Mouse (Mus musculus) spleen, adult 2 months (tissue): ENCODE data around the gene Tnfrsf23. TPM values are rescaled to one million over a fixed set of nuclear protein-coding genes. Genes with fewer than 3 reads are reported as not detected.

Source experiments
- DNase-seq, 2 experiments: peaks; one replicate each; pipeline versions ENCODE4 v3.0.0 to v3.0.0-alpha.2; 2012 to 2021; ENCODE audit warnings: low spot score in 2 of 2, low read depth in 1 of 2
- H3K27ac ChIP-seq: fragments of 200-500 bp; 2 replicates; pipeline ENCODE4 v1.5.1; 2012; ENCODE audit warnings: low read length, inconsistent platforms; ENCODE audit not compliant: insufficient read depth
- H3K27me3 ChIP-seq: fragments of 200-500 bp; 2 replicates; pipeline ENCODE4 v1.6.1; 2012; ENCODE audit warnings: mild to moderate bottlenecking, moderate library complexity, low read length, inconsistent platforms; ENCODE audit not compliant: control insufficient read depth, insufficient read depth
- H3K36me3 ChIP-seq: fragments of 200-500 bp; 2 replicates; pipeline ENCODE4 v1.6.1; 2012; ENCODE audit warnings: mild to moderate bottlenecking, low read length, inconsistent platforms; ENCODE audit not compliant: control insufficient read depth, insufficient read depth
- H3K4me1 ChIP-seq: fragments of 200-500 bp; 2 replicates; pipeline ENCODE4 v1.6.1; 2011; ENCODE audit warnings: inconsistent platforms; ENCODE audit not compliant: control insufficient read depth, insufficient read depth, insufficient read length
- H3K4me3 ChIP-seq: fragments of 200-500 bp; 2 replicates; pipeline ENCODE4 v1.5.1; 2011; ENCODE audit warnings: mild to moderate bottlenecking, inconsistent platforms; ENCODE audit not compliant: insufficient read depth, insufficient read length; ENCODE audit errors: extremely low read depth
- CTCF ChIP-seq: fragments of 200-500 bp; IDR thresholded peaks from 2 replicates; pipeline ENCODE4 v1.5.1; 2011; ENCODE audit warnings: mild to moderate bottlenecking, inconsistent platforms; ENCODE audit not compliant: insufficient read depth, insufficient read length, insufficient replicate concordance; ENCODE audit errors: extremely low read depth
- POLR2A ChIP-seq: fragments of 200-500 bp; IDR thresholded peaks from 2 replicates; pipeline ENCODE4 v1.6.1; 2011; ENCODE audit warnings: low read depth, low read length, inconsistent platforms
- WGBS: fragments of 180-500 bp; shearing (Covaris S2); methylation state at CpG from one replicate; pipeline ENCODE4 v1.1.7; 2018; 5-methylcytosine and 5-hydroxymethylcytosine counted together
- polyA plus RNA-seq: library from polyadenylated mRNA; depleted of rRNA; stranded (reverse); fragments of >200 nt; gene quantifications from 2 replicates; pipeline ENCODE4 v1.2.3, GENCODE M21; 2012; rRNA removed

Gene Tnfrsf23
- 0.94 and 0.99 TPM in 2 replicates for polyA plus RNA-seq

GRCm38 (mm10) chr7:143685359-143686067 lies at the start of gene Tnfrsf23:
Gene Tnfrsf23, minus strand, starts transcription at chr7:143685872.
- 2% methylated on average over 35 of the region's 35 CpGs for WGBS
- Histone ChIP-seq H3K27me3 (no peaks in the 10 kb centered on the region), H3K4me1 (no peaks in the 10 kb centered on the region), H3K4me3 (peak within 1 kb of the TSS; percentile 56), H3K36me3 (peaks cover 3% of the 10 kb centered on the region; the same call in 1 of the 2 replicates), H3K27ac (no peak within 1 kb of the TSS)
- TF ChIP-seq CTCF (no peak), POLR2A (peak; percentile 33; the same call in 1 of the 2 replicates)
- peak; percentile 69 to 70 for DNase-seq

GRCm38 (mm10) chr7:143733746-143734145 lies 48.1 kb upstream of the Tnfrsf23 start:
- WGBS, result 86% methylated on average over 4 of the region's 4 CpGs
- no peaks in the 10 kb centered on the region for H3K4me1 ChIP-seq
- no peaks in the 10 kb centered on the region for H3K36me3 ChIP-seq
- H3K4me3 ChIP-seq, result no peak overlapping the region
- no peak for DNase-seq
- no peak overlapping the region for H3K27ac ChIP-seq
- no peaks in the 10 kb centered on the region for H3K27me3 ChIP-seq
- TF ChIP-seq POLR2A (no peak), CTCF (no peak)

GRCm38 (mm10) chr7:143729886-143730285 lies 44.2 kb upstream of the Tnfrsf23 start:
- DNase-seq, result no peak
- H3K4me1 ChIP-seq, result no peaks in the 10 kb centered on the region
- no peaks in the 10 kb centered on the region for H3K27me3 ChIP-seq
- no peak overlapping the region for H3K4me3 ChIP-seq
- no peak overlapping the region for H3K27ac ChIP-seq
- TF ChIP-seq CTCF (no peak), POLR2A (no peak)
- no peaks in the 10 kb centered on the region for H3K36me3 ChIP-seq
- 84% methylated on average over 10 of the region's 10 CpGs for WGBS

GRCm38 (mm10) chr7:143726396-143726795 lies 40.7 kb upstream of the Tnfrsf23 start:
- no peaks in the 10 kb centered on the region for H3K27me3 ChIP-seq
- no peak for DNase-seq
- 87% methylated on average over 4 of the region's 4 CpGs for WGBS

GRCm38 (mm10) chr7:143723841-143724240 lies 38.2 kb upstream of the Tnfrsf23 start:
- no peak overlapping the region for H3K4me3 ChIP-seq
- H3K36me3 ChIP-seq, result no peaks in the 10 kb centered on the region
- no peak for TF ChIP-seq POLR2A
- no peak for TF ChIP-seq CTCF
- 81% methylated on average over 4 of the region's 4 CpGs for WGBS
- DNase-seq, result no peak
- H3K27ac ChIP-seq, result no peak overlapping the region
- H3K4me1 ChIP-seq, result no peaks in the 10 kb centered on the region
- no peaks in the 10 kb centered on the region for H3K27me3 ChIP-seq

More at GRCm38 (mm10) chr7:143726396-143726795, 40.7 kb upstream of the Tnfrsf23 start:
- no peak overlapping the region for H3K4me3 ChIP-seq
- no peaks in the 10 kb centered on the region for H3K36me3 ChIP-seq
- TF ChIP-seq POLR2A, result no peak
- TF ChIP-seq CTCF, result no peak
- H3K27ac ChIP-seq, result no peak overlapping the region
- H3K4me1 ChIP-seq, result no peaks in the 10 kb centered on the region

- Histone ChIP-seq H3K27me3 (no peaks in the 10 kb centered on the region), H3K36me3 (no peaks in the 10 kb centered on the region), H3K4me3 (no peak overlapping the region), H3K4me1 (no peaks in the 10 kb centered on the region), H3K27ac (no peak overlapping the region)
- TF ChIP-seq CTCF (no peak), POLR2A (no peak)
- DNase-seq, result no peak
- WGBS, result 85% methylated on average over 5 of the region's 5 CpGs
Measured at GRCm38 (mm10) chr7:143722646-143723045, 37.0 kb upstream of the Tnfrsf23 start.

- Histone ChIP-seq H3K27ac (no peak overlapping the region), H3K27me3 (no peaks in the 10 kb centered on the region), H3K36me3 (no peaks in the 10 kb centered on the region), H3K4me3 (no peak overlapping the region), H3K4me1 (peaks cover 10% of the 10 kb centered on the region; the same call in 1 of the 2 replicates)
- no peak for TF ChIP-seq CTCF
- TF ChIP-seq POLR2A, result no peak
- no peak for DNase-seq
- WGBS, result 83% methylated on average over 1 of the region's 1 CpGs
Measured at GRCm38 (mm10) chr7:143717811-143718210, 32.1 kb upstream of the Tnfrsf23 start.
